Mouse (Mus musculus) spleen, postnatal 14 days (tissue): Measurements from ENCODE around the gene Dync1i2.

Experiments used
- DNase-seq, 2 experiments: peaks; one replicate each; pipeline ENCODE4 v3.0.0; 2021 to 2022; ENCODE audit warnings: low spot score in 2 of 2

Gene Dync1i2

GRCm38 (mm10) chr2:71203819-71204432 is 7.6 kb upstream of the Dync1i2 start:
- DNase-seq = no peak

- DNase-seq = no peak
Measured at GRCm38 (mm10) chr2:71209041-71209755, 2.3 kb upstream of the Dync1i2 start.

GRCm38 (mm10) chr2:71211096-71211495 is 410 bp upstream of the Dync1i2 start:
- DNase-seq = no peak

- no peak for DNase-seq
Measured at GRCm38 (mm10) chr2:71212360-71212726, 837 bp downstream of the Dync1i2 start.

GRCm38 (mm10) chr2:71221020-71221419 is 9.5 kb downstream of the Dync1i2 start:
- DNase-seq = peak in 1 of 2 experiments; percentile 3

GRCm38 (mm10) chr2:71227398-71227797 is 15.9 kb downstream of the Dync1i2 start:
- DNase-seq = no peak

- no peak for DNase-seq
Measured at GRCm38 (mm10) chr2:71229603-71230002, 18.1 kb downstream of the Dync1i2 start.

- DNase-seq = no peak
Measured at GRCm38 (mm10) chr2:71231951-71232350, 20.4 kb downstream of the Dync1i2 start.

- DNase-seq = no peak
Measured at GRCm38 (mm10) chr2:71232976-71233375, 21.5 kb downstream of the Dync1i2 start.

GRCm38 (mm10) chr2:71235420-71235819 is 23.9 kb downstream of the Dync1i2 start:
- no peak for DNase-seq

- DNase-seq = no peak
Measured at GRCm38 (mm10) chr2:71236009-71236408, 24.5 kb downstream of the Dync1i2 start.

- no peak for DNase-seq
Measured at GRCm38 (mm10) chr2:71241505-71241904, 30.0 kb downstream of the Dync1i2 start.

- DNase-seq = no peak
Measured at GRCm38 (mm10) chr2:71242180-71242579, 30.7 kb downstream of the Dync1i2 start.

GRCm38 (mm10) chr2:71243058-71243672 is 31.7 kb downstream of the Dync1i2 start:
- no peak for DNase-seq

GRCm38 (mm10) chr2:71244807-71245206 is 33.3 kb downstream of the Dync1i2 start:
- DNase-seq = no peak

GRCm38 (mm10) chr2:71245416-71245815 is 33.9 kb downstream of the Dync1i2 start:
- no peak for DNase-seq

GRCm38 (mm10) chr2:71246096-71246495 is 34.6 kb downstream of the Dync1i2 start:
- DNase-seq = no peak

- DNase-seq = no peak
Measured at GRCm38 (mm10) chr2:71248071-71248470, 36.6 kb downstream of the Dync1i2 start.

GRCm38 (mm10) chr2:71250841-71251240 is 39.3 kb downstream of the Dync1i2 start:
- no peak for DNase-seq

- no peak for DNase-seq
Measured at GRCm38 (mm10) chr2:71254836-71255235, 43.3 kb downstream of the Dync1i2 start.

- no peak for DNase-seq
Measured at GRCm38 (mm10) chr2:71256581-71256980, 45.1 kb downstream of the Dync1i2 start.

- no peak for DNase-seq
Measured at GRCm38 (mm10) chr2:71264585-71264984, 53.1 kb downstream of the Dync1i2 start.

GRCm38 (mm10) chr2:71268691-71269090 is 57.2 kb downstream of the Dync1i2 start:
- DNase-seq = no peak
